ENCODE assay signal across 16 mouse cellular contexts in genomic region chr8:91676928-91677327, GRCm38 (mm10).
A peak's percentile ranks its signal among the peaks of the same experiment; 100 is the strongest.
DNase-seq lines count a peak whose midpoint lies in the region; ATAC-seq and TF ChIP-seq lines count a peak whose summit lies in the region.
"Had no signal": no experiment of that assay in that cellular context is flagged by ENCODE, and none has a peak within 500 bp of the region (broad histone marks: within the 10 kb centered on the region; RNA-seq: fewer than 3 reads in every experiment).

No protein-coding gene starts in this region.

- no peak overlapping the region for H3K27ac ChIP-seq in hindbrain, embryonic 13.5 days
- H3K27ac ChIP-seq in hindbrain, embryonic 10.5 days, result no peak overlapping the region
- H3K27ac ChIP-seq in intestine, postnatal 0 days (ENCODE audit: low read depth, low read length), result no peak overlapping the region
- H3K27ac ChIP-seq: embryonic facial prominence, embryonic 13.5 days; kidney, embryonic 15.5 days; liver, embryonic 12.5 days had no signal

- 51% methylated on average over 3 of the region's 3 CpGs for WGBS in hindbrain, embryonic 13.5 days
- WGBS in hindbrain, embryonic 10.5 days, result 64% methylated on average over 3 of the region's 3 CpGs
- 89% methylated on average over 3 of the region's 3 CpGs for WGBS in intestine, postnatal 0 days

- peaks cover 24% of the 10 kb centered on the region for H3K4me1 ChIP-seq in hindbrain, embryonic 13.5 days (replicated peaks)
- peaks cover 29% of the 10 kb centered on the region for H3K4me1 ChIP-seq in hindbrain, embryonic 10.5 days (replicated peaks)
- no peaks in the 10 kb centered on the region for H3K4me1 ChIP-seq in intestine, postnatal 0 days (replicated peaks; ENCODE audit: control insufficient read depth, insufficient read depth, low read length)
- H3K4me1 ChIP-seq: embryonic facial prominence, embryonic 13.5 days; liver, embryonic 12.5 days had no signal

- no peak for DNase-seq in hindbrain, embryonic 10.5 days (ENCODE audit: low spot score)
- DNase-seq in cerebellum, postnatal 36 days, result peak; percentile 59 to 65
- DNase-seq in layer of hippocampus, postnatal 14 days (ENCODE audit: low spot score in 2 of 2), result peak; percentile 65 to 88
- no peak for DNase-seq in heart, postnatal 10 days
- DNase-seq in T-cell, adult 2 months (ENCODE audit: low spot score), result no peak
- DNase-seq: B cell, adult 2 months; heart, adult 18-20 months; heart, postnatal 36 days; lung, postnatal 4 days; thymus, adult 18-20 months had no signal

- intact Hi-C loops in heart, postnatal 10 days (cut with DNase I), result no loop called here

- no peak overlapping the region for H3K4me2 ChIP-seq in hindbrain, embryonic 13.5 days
- no peak overlapping the region for H3K4me2 ChIP-seq in intestine, postnatal 0 days (replicated peaks; ENCODE audit: low read depth)
- H3K4me2 ChIP-seq: embryonic facial prominence, embryonic 13.5 days; kidney, embryonic 15.5 days; liver, embryonic 12.5 days had no signal

- H3K4me3 ChIP-seq in hindbrain, embryonic 13.5 days, result no peak overlapping the region
- H3K4me3 ChIP-seq in hindbrain, embryonic 10.5 days, result no peak overlapping the region
- no peak overlapping the region for H3K4me3 ChIP-seq in intestine, postnatal 0 days (ENCODE audit: low read depth, low read length)
- H3K4me3 ChIP-seq: embryonic facial prominence, embryonic 13.5 days; kidney, embryonic 15.5 days; liver, embryonic 12.5 days had no signal

- peak; percentile 46; the same call in 1 of the 2 replicates for ATAC-seq in hindbrain, embryonic 13.5 days (ENCODE audit: low FRiP score)
- peak; percentile 59; the same call in 1 of the 2 replicates for ATAC-seq in cerebellum, adult (ENCODE audit: insufficient number of reproducible peaks, low FRiP score, low TSS enrichment)
- no peak for ATAC-seq in intestine, postnatal 0 days
- ATAC-seq: liver, embryonic 12.5 days had no signal

- TF ChIP-seq CTCF in intestine, postnatal 0 days (IDR thresholded peaks at IDR 0.05; ENCODE audit: low read depth), result no peak

- H3K36me3 ChIP-seq in hindbrain, embryonic 13.5 days, result no peaks in the 10 kb centered on the region
- H3K36me3 ChIP-seq in hindbrain, embryonic 10.5 days, result no peaks in the 10 kb centered on the region
- H3K36me3 ChIP-seq in intestine, postnatal 0 days (ENCODE audit: control insufficient read depth, insufficient read depth), result no peaks in the 10 kb centered on the region
- H3K36me3 ChIP-seq: embryonic facial prominence, embryonic 13.5 days; kidney, embryonic 15.5 days; liver, embryonic 12.5 days had no signal

- H3K9ac ChIP-seq in hindbrain, embryonic 13.5 days, result no peak overlapping the region
- no peak overlapping the region for H3K9ac ChIP-seq in intestine, postnatal 0 days (ENCODE audit: low read depth, low read length)
- H3K9ac ChIP-seq: embryonic facial prominence, embryonic 13.5 days; kidney, embryonic 15.5 days; liver, embryonic 12.5 days had no signal

- no peaks in the 10 kb centered on the region for H3K9me3 ChIP-seq in hindbrain, embryonic 13.5 days
- H3K9me3 ChIP-seq in hindbrain, embryonic 10.5 days, result no peaks in the 10 kb centered on the region
- no peaks in the 10 kb centered on the region for H3K9me3 ChIP-seq in intestine, postnatal 0 days (ENCODE audit: control insufficient read depth)
- H3K9me3 ChIP-seq: embryonic facial prominence, embryonic 13.5 days; kidney, embryonic 15.5 days; liver, embryonic 12.5 days had no signal

- H3K27me3 ChIP-seq in hindbrain, embryonic 13.5 days, result peaks cover 48% of the 10 kb centered on the region
- peaks cover 31% of the 10 kb centered on the region for H3K27me3 ChIP-seq in hindbrain, embryonic 10.5 days (ENCODE audit: insufficient read depth, poor library complexity, severe bottlenecking)
- no peaks in the 10 kb centered on the region for H3K27me3 ChIP-seq in intestine, postnatal 0 days (replicated peaks; ENCODE audit: control insufficient read depth, insufficient read depth, low read length)
- H3K27me3 ChIP-seq: liver, embryonic 12.5 days had no signal

Comparison
In these comparisons a context has a peak if more than half of its experiments do, and no peak if none do; other contexts are left out.
1. DNase-seq: peak in cerebellum, postnatal 36 days (2 of 2) and layer of hippocampus, postnatal 14 days (2 of 2); none in hindbrain, embryonic 10.5 days (single experiment), heart, postnatal 10 days (0 of 2) and T-cell, adult 2 months (single experiment).